Mouse (Mus musculus): ENCODE measurements around the gene Xylt1. TPM values are rescaled to one million over a fixed set of nuclear protein-coding genes. Genes with fewer than 3 reads are reported as not detected.

The Xylt1 gene
- polyA plus RNA-seq, 1 experiment, result 5.7 TPM

DNA sequence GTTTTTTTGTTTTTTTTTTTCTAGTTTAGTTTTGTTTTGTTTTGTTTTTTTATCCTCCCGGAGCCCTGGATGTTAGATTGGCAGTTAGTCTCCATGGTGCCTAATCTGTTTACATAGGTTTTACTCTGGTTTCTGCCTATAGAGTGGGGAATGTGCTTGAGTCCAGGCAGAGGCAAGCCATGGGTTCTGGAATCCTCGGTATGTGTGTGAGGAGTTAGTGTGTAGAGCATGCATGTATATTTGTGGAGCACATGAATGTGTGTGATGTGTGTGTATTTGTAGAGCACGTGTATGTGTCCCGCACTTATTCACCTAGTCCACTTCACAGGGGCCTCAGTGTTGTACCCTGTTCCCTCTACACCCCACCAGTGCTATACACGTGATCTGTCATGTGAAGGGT lies 48.7 kb downstream of the Xylt1 start:
- DNase-seq, result no peak
- Histone ChIP-seq H3K27me3 (ENCODE audit: control insufficient read depth, insufficient read depth, low read length) (no peaks in the 10 kb centered on the region), H3K36me3 (ENCODE audit: control insufficient read depth, insufficient read depth, low read length) (no peaks in the 10 kb centered on the region), H3K4me3 (ENCODE audit: control insufficient read depth, insufficient read depth, low read length) (no peak overlapping the region), H3K4me1 (replicated peaks; ENCODE audit: control insufficient read depth, insufficient read depth, low read length) (peaks cover 22% of the 10 kb centered on the region), H3K27ac (ENCODE audit: control insufficient read depth, insufficient read depth, low read length) (no peak overlapping the region)
- 97% methylated on average over 5 of the region's 5 CpGs for WGBS
- no peak for TF ChIP-seq POLR2A (IDR thresholded peaks at IDR 0.05; ENCODE audit: control insufficient read depth, extremely low read depth, insufficient read depth, low read length, poor library complexity)
- TF ChIP-seq CTCF (IDR thresholded peaks at IDR 0.05; ENCODE audit: borderline replicate concordance, control insufficient read depth, extremely low read depth, insufficient read depth, low read length, poor library complexity), result no peak

GRCm38 (mm10) chr7:117429895-117430294 lies 49.1 kb downstream of the Xylt1 start:
- Histone ChIP-seq H3K36me3 (ENCODE audit: control insufficient read depth, insufficient read depth, low read length) (no peaks in the 10 kb centered on the region), H3K27ac (ENCODE audit: control insufficient read depth, insufficient read depth, low read length) (no peak overlapping the region), H3K27me3 (ENCODE audit: control insufficient read depth, insufficient read depth, low read length) (no peaks in the 10 kb centered on the region), H3K4me1 (replicated peaks; ENCODE audit: control insufficient read depth, insufficient read depth, low read length) (peaks cover 22% of the 10 kb centered on the region), H3K4me3 (ENCODE audit: control insufficient read depth, insufficient read depth, low read length) (no peak overlapping the region)
- 94% methylated on average over 3 of the region's 3 CpGs for WGBS
- TF ChIP-seq CTCF (IDR thresholded peaks at IDR 0.05; ENCODE audit: borderline replicate concordance, control insufficient read depth, extremely low read depth, insufficient read depth, low read length, poor library complexity) (no peak), POLR2A (IDR thresholded peaks at IDR 0.05; ENCODE audit: control insufficient read depth, extremely low read depth, insufficient read depth, low read length, poor library complexity) (no peak)
- no peak for DNase-seq

DNA sequence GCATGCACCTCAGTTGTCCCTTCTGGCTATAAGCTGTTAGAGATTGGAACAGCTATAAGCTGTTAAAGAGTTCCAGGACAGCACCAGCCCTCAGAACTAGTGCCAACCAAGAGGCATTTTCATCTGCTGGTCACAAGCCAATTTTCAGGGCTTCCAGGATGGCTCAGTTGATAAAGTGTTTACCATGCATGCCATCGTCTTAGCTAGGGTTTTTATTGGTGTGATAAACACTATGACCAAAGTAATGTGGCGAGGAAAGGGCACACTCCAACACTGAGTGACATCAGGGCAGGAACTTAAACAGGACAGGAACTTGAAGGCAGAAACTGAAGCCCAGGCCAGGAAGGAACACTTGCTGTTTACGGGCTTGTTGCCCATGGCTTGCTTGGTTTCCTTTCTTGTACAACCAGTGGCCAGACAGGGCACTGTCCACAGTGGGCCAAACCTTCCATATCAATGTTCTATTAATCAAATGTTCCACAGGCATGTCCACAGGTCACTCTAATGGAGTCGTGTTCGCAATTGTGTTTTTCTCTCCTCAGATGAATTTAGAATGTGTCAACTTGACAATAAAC lies 49.7 kb downstream of the Xylt1 start:
- H3K27me3 ChIP-seq (ENCODE audit: control insufficient read depth, insufficient read depth, low read length), result no peaks in the 10 kb centered on the region
- H3K27ac ChIP-seq (ENCODE audit: control insufficient read depth, insufficient read depth, low read length), result no peak overlapping the region
- H3K4me1 ChIP-seq (replicated peaks; ENCODE audit: control insufficient read depth, insufficient read depth, low read length), result peaks cover 22% of the 10 kb centered on the region
- H3K36me3 ChIP-seq (ENCODE audit: control insufficient read depth, insufficient read depth, low read length), result no peaks in the 10 kb centered on the region
- 95% methylated on average over 5 of the region's 5 CpGs for WGBS
- no peak overlapping the region for H3K4me3 ChIP-seq (ENCODE audit: control insufficient read depth, insufficient read depth, low read length)
- no peak for DNase-seq
- TF ChIP-seq CTCF (IDR thresholded peaks at IDR 0.05; ENCODE audit: borderline replicate concordance, control insufficient read depth, extremely low read depth, insufficient read depth, low read length, poor library complexity) (no peak), POLR2A (IDR thresholded peaks at IDR 0.05; ENCODE audit: control insufficient read depth, extremely low read depth, insufficient read depth, low read length, poor library complexity) (no peak)

DNA sequence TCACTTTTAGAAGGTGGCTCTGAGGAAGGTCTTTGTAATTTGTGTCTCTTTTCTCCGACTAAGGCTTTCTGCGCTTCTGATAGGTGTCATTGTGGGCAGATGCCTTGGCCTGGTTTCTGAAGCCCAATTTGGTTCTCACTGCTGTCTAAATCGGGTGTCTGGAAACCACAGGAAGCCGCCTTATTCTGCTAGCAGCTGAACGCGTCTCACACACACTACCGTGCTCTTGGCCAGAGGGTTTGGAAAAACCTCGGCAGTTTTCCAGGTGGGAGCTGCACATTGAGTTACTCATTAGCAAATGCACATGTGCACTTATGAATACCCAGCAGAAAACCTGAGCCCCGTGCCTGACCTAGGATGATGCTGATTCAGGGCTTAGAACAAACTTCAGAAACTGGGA lies 52.9 kb downstream of the Xylt1 start:
- Histone ChIP-seq H3K36me3 (ENCODE audit: control insufficient read depth, insufficient read depth, low read length) (no peaks in the 10 kb centered on the region), H3K4me1 (replicated peaks; ENCODE audit: control insufficient read depth, insufficient read depth, low read length) (peaks cover 21% of the 10 kb centered on the region), H3K4me3 (ENCODE audit: control insufficient read depth, insufficient read depth, low read length) (no peak overlapping the region), H3K27ac (ENCODE audit: control insufficient read depth, insufficient read depth, low read length) (no peak overlapping the region), H3K27me3 (ENCODE audit: control insufficient read depth, insufficient read depth, low read length) (no peaks in the 10 kb centered on the region)
- peak; percentile 22 for DNase-seq
- TF ChIP-seq POLR2A (IDR thresholded peaks at IDR 0.05; ENCODE audit: control insufficient read depth, extremely low read depth, insufficient read depth, low read length, poor library complexity) (no peak), CTCF (IDR thresholded peaks at IDR 0.05; ENCODE audit: borderline replicate concordance, control insufficient read depth, extremely low read depth, insufficient read depth, low read length, poor library complexity) (no peak)
- WGBS, result 5% methylated on average over 9 of the region's 9 CpGs

DNA sequence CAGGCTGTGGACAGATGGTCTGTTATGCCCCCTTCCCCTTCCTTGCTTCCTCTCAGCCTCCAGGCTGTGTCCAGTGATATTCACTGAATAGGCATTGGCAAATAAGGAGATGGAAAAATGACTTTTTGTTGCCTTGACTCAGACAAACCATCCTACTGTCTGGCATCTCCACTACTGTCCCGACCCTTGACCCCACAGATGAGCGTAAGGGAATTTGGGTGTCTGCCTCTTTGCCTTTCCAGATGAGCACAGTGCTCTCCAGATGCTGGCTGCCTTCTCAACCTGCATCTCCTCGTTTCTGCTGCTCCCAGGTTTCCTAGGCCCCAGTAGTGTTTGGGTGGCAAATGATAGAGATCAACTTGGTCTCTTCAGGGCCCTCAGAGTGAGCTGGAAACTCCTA lies 54.3 kb downstream of the Xylt1 start:
- Histone ChIP-seq H3K36me3 (ENCODE audit: control insufficient read depth, insufficient read depth, low read length) (no peaks in the 10 kb centered on the region), H3K4me3 (ENCODE audit: control insufficient read depth, insufficient read depth, low read length) (no peak overlapping the region), H3K27ac (ENCODE audit: control insufficient read depth, insufficient read depth, low read length) (no peak overlapping the region), H3K27me3 (ENCODE audit: control insufficient read depth, insufficient read depth, low read length) (no peaks in the 10 kb centered on the region), H3K4me1 (replicated peaks; ENCODE audit: control insufficient read depth, insufficient read depth, low read length) (peaks cover 15% of the 10 kb centered on the region)
- TF ChIP-seq POLR2A (IDR thresholded peaks at IDR 0.05; ENCODE audit: control insufficient read depth, extremely low read depth, insufficient read depth, low read length, poor library complexity) (no peak), CTCF (IDR thresholded peaks at IDR 0.05; ENCODE audit: borderline replicate concordance, control insufficient read depth, extremely low read depth, insufficient read depth, low read length, poor library complexity) (no peak)
- 88% methylated on average over 3 of the region's 3 CpGs for WGBS
- no peak for DNase-seq

DNA sequence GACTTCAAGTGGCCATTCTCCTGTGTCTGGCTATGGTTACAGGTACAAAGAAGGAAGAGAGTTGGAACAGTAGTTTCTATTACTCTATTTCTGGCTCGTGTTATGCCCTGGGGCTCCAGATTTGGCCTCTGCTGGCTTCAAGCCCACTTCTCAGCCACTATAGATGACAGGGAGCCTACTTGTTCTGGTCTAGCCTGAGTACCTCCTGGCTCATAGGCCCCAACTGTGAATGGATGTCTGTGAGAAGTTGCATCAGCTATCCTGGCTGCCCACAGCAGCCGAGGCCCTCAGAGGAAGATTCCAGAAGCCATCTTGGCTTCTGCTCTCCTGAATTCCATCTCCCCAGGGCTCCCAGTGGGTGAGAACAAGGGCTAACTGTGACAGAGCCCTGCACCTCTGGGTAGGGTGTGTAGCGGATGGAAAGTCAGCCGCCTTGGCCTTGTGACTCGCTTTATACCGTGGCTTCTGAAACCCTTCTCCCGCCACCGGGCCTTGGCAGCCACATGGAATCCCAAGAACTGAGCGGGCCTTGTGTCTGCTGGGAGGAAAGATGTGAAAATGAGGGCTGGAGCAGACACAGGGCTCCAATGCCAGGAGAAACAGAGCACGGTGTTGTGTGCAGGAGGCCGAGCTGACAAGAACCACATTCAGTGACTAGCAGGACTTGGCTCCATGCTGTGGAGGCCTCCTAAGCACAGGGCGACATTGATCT lies 55.1 kb downstream of the Xylt1 start:
- no peak overlapping the region for H3K27ac ChIP-seq (ENCODE audit: control insufficient read depth, insufficient read depth, low read length)
- 95% methylated on average over 12 of the region's 12 CpGs for WGBS
- H3K27me3 ChIP-seq (ENCODE audit: control insufficient read depth, insufficient read depth, low read length), result no peaks in the 10 kb centered on the region
- H3K36me3 ChIP-seq (ENCODE audit: control insufficient read depth, insufficient read depth, low read length), result no peaks in the 10 kb centered on the region
- peaks cover 15% of the 10 kb centered on the region for H3K4me1 ChIP-seq (replicated peaks; ENCODE audit: control insufficient read depth, insufficient read depth, low read length)
- no peak for DNase-seq
- TF ChIP-seq CTCF (IDR thresholded peaks at IDR 0.05; ENCODE audit: borderline replicate concordance, control insufficient read depth, extremely low read depth, insufficient read depth, low read length, poor library complexity), result no peak
- H3K4me3 ChIP-seq (ENCODE audit: control insufficient read depth, insufficient read depth, low read length), result no peak overlapping the region

Data from thymus, adult 2 months (tissue).